Mouse (Mus musculus) monocyte, adult 5-6 weeks (primary cell): ENCODE data around the gene Kcnip1. TPM values are rescaled to one million over a fixed set of nuclear protein-coding genes. Genes with fewer than 3 reads are reported as not detected.

Source experiments
- ATAC-seq: fragments of 153-309, 156-312 bp; replicated peaks from 2 replicates; pipeline ENCODE4 v1.8.0; 2017; ENCODE audit warnings: mild to moderate bottlenecking; ENCODE audit not compliant: low TSS enrichment, insufficient number of reproducible peaks, severe bottlenecking, poor library complexity, low FRiP score
- total RNA-seq: library from RNA; stranded (forward); fragments of 200-1000, 200-491, 200-594 nt; gene quantifications from 3 replicates; pipeline ENCODE4 v1.2.3, GENCODE M21; 2017

Kcnip1 gene
- total RNA-seq, 1 experiment from 2014 or later, result not detected

GRCm38 (mm10) chr11:33870246-33870645 is 122.7 kb downstream of the Kcnip1 start:
- no peak for ATAC-seq

- ATAC-seq, result no peak
Observed at GRCm38 (mm10) chr11:33869559-33869958, 123.4 kb downstream of the Kcnip1 start.

- no peak for ATAC-seq
Observed at GRCm38 (mm10) chr11:33866775-33867174, 126.2 kb downstream of the Kcnip1 start.

- ATAC-seq, result no peak
Observed at GRCm38 (mm10) chr11:33864245-33864644, 128.7 kb downstream of the Kcnip1 start.

- ATAC-seq, result no peak
Observed at GRCm38 (mm10) chr11:33861823-33862222, 131.1 kb downstream of the Kcnip1 start.

- ATAC-seq, result no peak
Observed at GRCm38 (mm10) chr11:33860905-33861582, 131.9 kb downstream of the Kcnip1 start.

GRCm38 (mm10) chr11:33849614-33850013 is 143.3 kb downstream of the Kcnip1 start:
- ATAC-seq, result no peak

GRCm38 (mm10) chr11:33848685-33849084 is 144.3 kb downstream of the Kcnip1 start:
- ATAC-seq, result no peak

GRCm38 (mm10) chr11:33845931-33846330 is 147.0 kb downstream of the Kcnip1 start:
- ATAC-seq, result no peak

- ATAC-seq, result no peak
Observed at GRCm38 (mm10) chr11:33843294-33843864, 149.6 kb downstream of the Kcnip1 start.

- ATAC-seq, result no peak
Observed at GRCm38 (mm10) chr11:33839049-33839448, 153.9 kb downstream of the Kcnip1 start.

- ATAC-seq, result no peak
Observed at GRCm38 (mm10) chr11:33829774-33830173, 163.2 kb downstream of the Kcnip1 start.

- no peak for ATAC-seq
Observed at GRCm38 (mm10) chr11:33827829-33828206, 165.1 kb downstream of the Kcnip1 start.

GRCm38 (mm10) chr11:33827085-33827828 is 165.7 kb downstream of the Kcnip1 start:
- no peak for ATAC-seq

GRCm38 (mm10) chr11:33824739-33825138 is 168.2 kb downstream of the Kcnip1 start:
- no peak for ATAC-seq

GRCm38 (mm10) chr11:33821331-33821730 is 171.6 kb downstream of the Kcnip1 start:
- no peak for ATAC-seq

- no peak for ATAC-seq
Observed at GRCm38 (mm10) chr11:33820876-33821275, 172.1 kb downstream of the Kcnip1 start.

- ATAC-seq, result no peak
Observed at GRCm38 (mm10) chr11:33818861-33819503, 174.0 kb downstream of the Kcnip1 start.

GRCm38 (mm10) chr11:33816020-33816419 is 176.9 kb downstream of the Kcnip1 start:
- no peak for ATAC-seq
